Mouse (Mus musculus) ZHBTc4 (cell line): ENCODE data around the gene Tspan1.

Experiments
- DNase-seq: peaks from one replicate; pipeline ENCODE4 v3.0.0-alpha.2; 2011; ENCODE audit warnings: low read depth, low spot score

The Tspan1 gene

DNA sequence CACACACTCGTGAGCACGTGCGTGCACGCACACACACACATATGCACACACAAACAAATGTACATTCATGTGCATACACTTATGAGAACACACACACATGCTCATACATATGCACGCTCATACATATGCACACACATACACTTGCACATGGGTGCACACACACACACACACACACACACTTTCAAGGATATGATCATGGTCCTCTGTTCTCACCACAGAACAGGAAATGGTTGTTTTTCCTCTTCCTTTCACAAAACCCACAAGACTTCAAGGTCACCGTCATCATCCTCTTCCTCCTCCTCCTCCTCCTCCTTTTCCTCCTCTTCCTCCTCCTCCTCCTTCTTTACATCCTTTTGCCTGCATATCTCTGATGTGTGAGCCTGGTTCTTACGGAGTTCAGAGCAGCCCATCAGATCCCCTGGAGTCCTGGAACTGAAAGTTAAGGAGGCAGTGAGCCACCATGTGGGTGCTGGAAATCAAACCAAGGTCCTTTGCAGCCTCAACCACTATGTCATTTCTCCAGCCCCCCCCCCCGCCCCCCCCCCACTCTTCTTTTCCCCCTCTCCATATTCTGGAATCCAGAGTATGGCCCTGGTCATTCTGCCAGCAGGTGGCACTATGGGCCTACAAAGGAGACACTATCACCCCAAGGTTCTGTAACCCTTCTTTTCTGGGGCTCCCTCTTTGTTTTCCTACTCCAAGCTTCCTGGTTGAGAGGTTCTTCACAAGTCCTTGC, 1.4 kb upstream of the Tspan1 start:
- DNase-seq = peak; percentile 50

DNA sequence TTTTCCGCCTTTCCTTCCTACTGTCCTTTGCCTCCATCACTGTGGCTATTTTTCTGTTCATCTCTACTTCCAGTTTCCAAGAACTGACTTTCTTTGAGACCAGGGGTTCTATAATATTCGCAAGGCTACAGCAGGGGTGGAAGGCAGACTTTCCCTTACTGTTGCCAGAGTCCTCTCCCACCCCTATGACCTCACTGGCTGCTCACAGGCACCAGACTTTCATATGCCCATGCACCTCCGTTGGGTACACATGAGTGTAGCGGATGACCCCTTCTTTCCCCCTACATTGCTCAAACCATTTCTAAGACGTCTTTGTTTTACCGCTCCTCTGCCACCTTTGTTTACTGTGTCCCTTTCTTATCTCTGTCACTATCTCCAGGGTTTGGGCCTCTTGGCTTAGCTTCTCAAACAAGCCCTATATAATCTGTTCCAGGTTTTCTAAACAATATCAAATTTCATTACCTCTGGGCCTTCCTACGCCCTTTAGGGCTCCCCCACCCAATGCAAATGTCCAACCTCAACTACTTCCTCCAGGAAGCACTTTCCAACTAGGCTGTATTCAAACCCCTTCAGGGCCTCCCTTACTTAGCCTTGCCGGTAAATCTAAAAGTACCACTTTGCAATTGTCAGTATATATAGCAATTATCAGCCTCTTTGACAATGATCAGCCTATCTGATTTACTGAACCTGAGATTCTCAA, 1.5 kb downstream of the Tspan1 start:
- no peak for DNase-seq

DNA sequence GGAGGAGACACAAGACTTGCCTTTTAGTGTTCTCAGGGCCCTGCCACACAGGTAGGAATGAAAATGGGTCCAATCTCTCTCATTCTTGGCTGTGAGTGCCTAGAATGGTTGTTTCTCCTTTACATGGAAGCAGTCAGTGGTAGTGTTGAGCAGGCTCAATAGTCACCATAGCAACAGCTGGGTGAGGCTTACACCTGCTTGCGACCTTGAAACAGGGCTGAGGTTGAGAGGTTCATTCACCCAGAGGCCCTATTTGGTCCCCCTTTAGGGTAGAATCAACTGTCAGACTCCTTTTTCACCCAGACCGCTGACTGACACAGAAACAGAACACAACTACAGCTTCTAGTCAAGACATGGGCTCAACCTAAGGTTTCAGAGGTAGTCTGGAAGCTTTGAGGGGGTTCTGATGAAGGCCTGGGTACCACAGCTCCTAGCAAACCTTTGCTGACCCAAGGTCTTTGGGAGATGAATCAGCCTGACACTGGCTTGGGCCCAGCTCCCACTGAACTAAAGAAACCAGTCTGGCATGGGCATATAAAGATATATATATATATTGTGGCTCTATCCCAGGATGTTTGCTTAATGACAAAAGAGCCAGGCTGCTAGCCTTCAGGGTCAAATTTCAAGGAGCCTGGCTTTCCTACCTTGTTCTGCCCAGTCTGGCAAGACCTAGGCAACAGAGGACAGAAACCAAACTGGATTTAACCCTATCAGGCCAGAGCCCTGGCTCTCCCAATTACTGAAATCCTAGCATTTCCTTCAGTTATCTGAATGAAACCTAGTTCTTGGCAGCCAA, 2.4 kb downstream of the Tspan1 start:
- DNase-seq = no peak

GRCm38 (mm10) chr4:116162142-116162541, 5.3 kb downstream of the Tspan1 start:
- no peak for DNase-seq

DNA sequence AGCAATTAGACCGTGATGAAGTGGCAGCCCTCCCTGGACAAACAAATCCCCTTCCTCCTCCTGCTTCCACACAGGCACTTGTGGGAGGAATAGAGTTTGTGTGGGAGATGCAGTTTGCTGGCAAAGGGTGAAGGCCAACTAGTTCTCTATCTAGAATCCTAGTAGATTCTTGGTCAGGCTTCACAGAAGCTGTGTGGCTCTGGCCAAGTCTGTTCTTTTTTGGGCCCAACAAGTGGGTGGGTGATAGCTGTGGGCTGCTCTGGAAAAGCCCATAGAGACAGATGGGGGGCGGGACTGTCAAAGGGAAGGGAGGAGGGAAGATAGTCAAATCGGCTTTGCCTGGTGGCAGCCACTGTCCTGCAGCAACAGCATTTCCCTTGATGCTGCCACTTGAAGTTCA, 6.6 kb downstream of the Tspan1 start:
- no peak for DNase-seq

GRCm38 (mm10) chr4:116159912-116160311, 7.5 kb downstream of the Tspan1 start:
- DNase-seq = peak; percentile 53

- no peak for DNase-seq
These were observed 9.5 kb downstream of the Tspan1 start for GRCm38 (mm10) chr4:116157882-116158281.

DNA sequence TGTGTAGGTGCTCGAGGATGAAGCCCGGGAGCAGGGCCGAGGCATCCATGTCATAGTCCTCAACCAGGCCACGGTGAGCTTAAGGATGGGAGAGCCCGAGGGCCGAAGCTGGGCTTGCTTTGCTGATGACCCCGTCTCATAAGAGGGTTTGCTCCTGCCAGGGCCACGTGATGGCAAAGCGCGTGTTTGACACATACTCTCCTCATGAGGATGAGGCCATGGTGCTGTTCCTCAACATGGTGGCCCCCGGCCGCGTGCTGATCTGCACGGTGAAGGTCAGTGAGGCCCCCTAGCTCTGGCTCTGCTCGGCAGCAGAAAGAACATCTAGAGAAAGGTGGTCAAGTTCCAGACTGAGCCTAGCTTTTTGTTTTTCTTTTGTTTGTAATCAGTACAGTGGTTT, 14.7 kb downstream of the Tspan1 start:
- no peak for DNase-seq

DNA sequence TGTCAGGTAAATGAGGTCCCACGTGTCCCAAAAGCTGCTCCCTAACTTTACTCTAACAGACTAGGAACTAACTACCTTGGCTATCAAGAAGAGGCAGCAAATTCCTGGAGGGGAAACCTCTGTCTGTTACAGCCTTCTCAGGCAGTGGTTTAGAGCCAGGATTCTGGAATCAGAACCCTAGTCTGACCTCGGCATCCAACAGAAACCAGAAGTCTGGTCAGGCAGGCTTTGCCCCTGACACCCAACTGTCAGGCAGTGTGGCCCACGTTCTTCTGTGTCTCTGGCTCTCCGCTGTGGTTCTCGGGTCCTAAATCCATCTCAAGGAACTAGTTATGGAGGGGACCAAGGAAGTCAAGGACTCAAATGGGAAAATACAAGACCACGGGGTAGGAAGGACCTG, 16.2 kb downstream of the Tspan1 start, which contains the start of gene Lurap1:
Gene Lurap1 (minus strand): TSS at position 101 of the 400 bp plus-strand sequence.
- no peak for DNase-seq

- DNase-seq = no peak
These were observed 16.6 kb downstream of the Tspan1 start for GRCm38 (mm10) chr4:116150862-116151221.

DNA sequence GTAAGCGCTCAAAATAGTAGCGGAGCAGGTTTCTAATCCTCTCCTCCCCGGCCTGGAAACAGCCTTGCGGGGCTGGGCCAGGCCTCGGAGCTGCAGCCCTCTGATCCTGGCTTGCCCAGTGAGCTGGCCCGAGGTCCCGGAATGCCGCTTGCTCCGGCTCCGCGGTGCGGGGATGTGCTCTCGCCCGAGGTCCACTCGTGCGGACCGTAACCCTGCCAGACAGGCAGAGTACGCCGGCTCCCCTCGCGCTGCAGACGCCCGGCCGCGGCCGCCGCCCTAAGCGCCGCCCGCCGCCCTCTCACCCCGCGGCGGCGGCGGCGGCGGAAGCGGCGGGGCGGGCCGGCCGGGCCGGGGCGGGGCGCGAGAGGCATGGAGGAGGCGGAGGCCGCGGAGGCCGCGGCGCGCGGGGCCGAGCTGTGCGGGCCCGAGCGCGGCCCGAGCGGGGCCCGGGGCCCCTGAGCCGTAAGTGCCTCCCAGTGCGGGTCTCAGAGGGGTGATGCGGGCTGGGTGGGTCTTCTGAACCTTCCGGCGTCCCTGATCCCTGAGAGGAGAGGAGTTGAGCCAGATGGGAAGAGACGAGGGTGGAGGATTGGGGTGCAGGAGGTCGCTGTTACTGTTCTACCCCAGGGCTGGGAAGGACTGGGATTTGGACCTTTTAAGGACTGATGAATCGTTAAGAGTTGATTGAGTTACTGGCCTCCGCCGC, 17.1 kb downstream of the Tspan1 start:
- peak; percentile 68 for DNase-seq

DNA sequence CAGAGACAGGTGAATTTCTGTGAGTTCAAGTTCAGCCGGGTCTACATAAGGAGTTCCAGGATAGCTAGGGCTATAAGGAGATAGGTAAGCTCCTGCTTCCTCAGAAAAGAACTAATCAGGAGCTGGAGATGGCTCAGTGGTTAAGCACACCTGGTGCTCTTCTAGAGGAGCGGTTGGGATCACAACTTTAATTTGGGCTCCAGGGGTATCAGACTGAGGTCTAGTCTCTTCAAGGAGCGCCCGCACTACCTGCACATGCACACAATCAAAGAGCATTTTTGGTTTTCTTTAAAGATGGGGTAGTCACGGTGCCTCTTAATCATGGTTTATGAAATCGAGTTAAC, 17.6 kb downstream of the Tspan1 start:
- no peak for DNase-seq

DNA sequence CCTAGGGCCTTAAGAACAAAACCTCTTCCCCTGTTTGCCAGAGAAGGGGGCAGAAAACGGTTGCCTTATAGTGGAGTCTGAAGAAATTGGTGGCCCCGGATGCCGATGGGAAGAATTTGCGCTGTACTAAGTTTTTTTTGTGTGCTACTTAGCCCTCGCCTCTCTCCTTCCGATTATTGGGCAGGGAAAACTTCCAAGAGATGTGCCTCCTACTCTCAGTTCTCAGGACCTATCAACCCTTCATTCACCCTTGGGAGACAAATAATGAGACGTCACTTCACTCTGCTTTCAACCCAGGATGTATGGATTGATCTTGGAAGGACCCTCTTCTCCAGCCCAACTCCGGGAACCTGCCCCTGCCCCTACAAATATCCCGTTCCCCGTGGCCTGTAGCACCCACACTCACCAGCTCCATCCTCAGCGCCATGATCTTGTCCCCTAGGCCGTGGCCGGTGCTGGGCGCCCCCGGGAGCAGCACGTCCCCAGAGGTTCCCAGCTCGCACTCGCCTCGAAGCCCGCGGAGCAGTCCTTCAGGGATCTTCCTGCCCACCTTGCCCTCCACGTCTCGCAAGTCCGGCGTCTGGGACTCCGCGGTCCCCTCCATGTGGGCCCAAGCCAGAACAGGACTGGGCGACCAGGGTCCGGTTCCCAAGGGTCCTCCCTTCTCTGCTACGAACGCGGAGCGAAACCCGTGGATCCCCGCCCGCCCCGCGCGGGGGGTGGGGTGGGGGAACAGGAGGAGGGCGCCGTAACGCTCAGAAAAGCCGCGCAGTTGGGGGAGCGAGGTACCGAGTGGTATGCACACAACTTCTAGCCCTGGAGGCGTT, 23.3 kb downstream of the Tspan1 start:
- DNase-seq = peak; percentile 62

- no peak for DNase-seq
These were observed 24.0 kb downstream of the Tspan1 start for GRCm38 (mm10) chr4:116143317-116143811.

GRCm38 (mm10) chr4:116142269-116142668, 25.1 kb downstream of the Tspan1 start:
- DNase-seq = no peak

DNA sequence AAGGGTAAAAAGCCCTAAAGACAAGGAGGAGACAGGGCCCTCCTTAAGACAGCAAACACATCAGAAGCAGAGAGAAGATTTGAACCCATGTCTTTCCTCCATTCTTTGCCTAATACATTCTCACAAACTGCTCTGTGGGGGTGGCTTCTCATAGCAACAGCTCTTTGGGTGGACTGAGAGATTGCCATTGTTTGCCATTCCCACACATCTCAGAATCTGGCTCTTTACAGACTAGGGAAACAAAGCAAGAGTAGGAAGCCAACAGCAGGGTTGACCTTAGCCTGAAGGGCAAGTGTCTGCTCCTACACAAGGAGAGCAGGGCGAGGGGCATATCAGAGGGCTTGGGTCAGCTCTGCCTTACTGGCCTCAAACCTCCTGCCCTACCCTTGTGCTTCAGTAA, 25.7 kb downstream of the Tspan1 start:
- DNase-seq = peak; percentile 59

GRCm38 (mm10) chr4:116140801-116141574, 26.4 kb downstream of the Tspan1 start:
- peak; percentile 70 for DNase-seq

GRCm38 (mm10) chr4:116137421-116137996, 29.9 kb downstream of the Tspan1 start:
- no peak for DNase-seq

- peak; percentile 60 for DNase-seq
These were observed 32.4 kb downstream of the Tspan1 start for GRCm38 (mm10) chr4:116134990-116135389.

- no peak for DNase-seq
These were observed 34.3 kb downstream of the Tspan1 start for GRCm38 (mm10) chr4:116133126-116133525.
